Mouse (Mus musculus) layer of hippocampus, adult 11-12 months (tissue): ENCODE data around the gene Pla2g4e.

ENCODE experiments used
- DNase-seq: peaks from one replicate; pipeline ENCODE4 v3.0.0; 2022; ENCODE audit warnings: low spot score

The Pla2g4e gene

DNA sequence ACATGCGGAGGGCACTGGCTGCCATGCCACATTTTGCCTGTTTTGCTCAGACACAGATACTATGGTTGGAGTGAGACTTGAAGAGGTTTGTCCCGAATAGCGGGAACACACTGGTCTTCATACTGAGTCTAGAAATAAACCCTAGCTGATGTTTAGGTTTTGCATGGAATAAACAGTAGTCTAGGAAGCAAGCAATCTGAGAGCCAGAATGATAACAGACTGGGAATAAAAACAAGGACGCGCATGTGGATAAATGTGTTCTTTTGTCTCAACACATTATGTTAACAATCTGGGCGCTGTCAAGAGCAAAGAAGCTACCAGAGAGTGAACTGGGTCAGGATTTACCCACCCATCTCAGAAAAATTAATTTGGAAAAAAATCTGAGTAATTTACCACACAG, 122.2 kb downstream of the Pla2g4e start:
- DNase-seq, result no peak

- DNase-seq, result no peak
Observed at GRCm38 (mm10) chr2:120117346-120117745, 127.8 kb downstream of the Pla2g4e start.
